Mouse (Mus musculus) neural tube, embryonic 13.5 days (tissue): Measurements from ENCODE around the gene Mapk14. TPM values are rescaled to one million over a fixed set of nuclear protein-coding genes. Genes with fewer than 3 reads are reported as not detected.

Experiments
- ATAC-seq: fragments of 200-750 bp; cut with Nextera tagmentation; 2 replicates; pipeline ENCODE4 v1.8.0; 2017; ENCODE audit warnings: low read depth, mild to moderate bottlenecking, moderate TSS enrichment, moderate library complexity
- H3K27ac ChIP-seq: fragments of 300-500 bp; sonication (generic); replicated peaks from 2 replicates; pipeline ENCODE4 v1.5.1; 2015; ENCODE audit warnings: moderate library complexity, mild to moderate bottlenecking, inconsistent platforms
- H3K27me3 ChIP-seq: fragments of 300-500 bp; sonication (generic); 2 replicates; pipeline ENCODE4 v1.6.1; 2015; ENCODE audit warnings: mild to moderate bottlenecking, inconsistent platforms
- H3K36me3 ChIP-seq: fragments of 300-500 bp; sonication (generic); 2 replicates; pipeline ENCODE4 v1.6.1; 2015; ENCODE audit warnings: mild to moderate bottlenecking, inconsistent platforms
- H3K4me1 ChIP-seq: fragments of 300-500 bp; sonication (generic); replicated peaks from 2 replicates; pipeline ENCODE4 v1.6.1; 2015; ENCODE audit warnings: inconsistent platforms
- H3K4me2 ChIP-seq: fragments of 300-500 bp; sonication (generic); 2 replicates; pipeline ENCODE4 v1.6.1; 2015; ENCODE audit warnings: inconsistent platforms, mild to moderate bottlenecking, moderate library complexity
- H3K4me3 ChIP-seq: fragments of 300-500 bp; sonication (generic); 2 replicates; pipeline ENCODE4 v1.5.1; 2015; ENCODE audit warnings: mild to moderate bottlenecking, inconsistent platforms
- H3K9ac ChIP-seq: fragments of 300-500 bp; sonication (generic); 2 replicates; pipeline ENCODE4 v1.6.1; 2015; ENCODE audit warnings: moderate library complexity, mild to moderate bottlenecking, inconsistent platforms
- H3K9me3 ChIP-seq: fragments of 300-500 bp; sonication (generic); 2 replicates; pipeline ENCODE4 v1.6.1; 2016; ENCODE audit warnings: inconsistent platforms
- WGBS: fragments of 180-500 bp; shearing (Covaris S2); methylation state at CpG from one replicate; pipeline ENCODE4 v1.1.7; 2015; 5-methylcytosine and 5-hydroxymethylcytosine counted together
- polyA plus RNA-seq: library from polyadenylated mRNA; unstranded; fragments of >200 nt; fragmentation: Nextera tagmentation; extraction: Ambion mirVana; gene quantifications from 2 replicates; pipeline ENCODE4 v1.2.1, GENCODE M21; 2015

The Mapk14 gene
- polyA plus RNA-seq, 1 experiment from 2014 or later, result 29.4 TPM

GRCm38 (mm10) chr17:28699789-28700188 lies 8.7 kb downstream of the Mapk14 start:
- peaks cover 36% of the 10 kb centered on the region for H3K4me1 ChIP-seq
- H3K9me3 ChIP-seq, result no peaks in the 10 kb centered on the region
- H3K4me2 ChIP-seq, result no peak overlapping the region
- WGBS, result 78% methylated on average over 7 of the region's 7 CpGs
- ATAC-seq, result no peak
- H3K27ac ChIP-seq, result no peak overlapping the region
- no peak overlapping the region for H3K4me3 ChIP-seq
- no peaks in the 10 kb centered on the region for H3K36me3 ChIP-seq
- no peaks in the 10 kb centered on the region for H3K27me3 ChIP-seq
- H3K9ac ChIP-seq, result no peak overlapping the region

DNA sequence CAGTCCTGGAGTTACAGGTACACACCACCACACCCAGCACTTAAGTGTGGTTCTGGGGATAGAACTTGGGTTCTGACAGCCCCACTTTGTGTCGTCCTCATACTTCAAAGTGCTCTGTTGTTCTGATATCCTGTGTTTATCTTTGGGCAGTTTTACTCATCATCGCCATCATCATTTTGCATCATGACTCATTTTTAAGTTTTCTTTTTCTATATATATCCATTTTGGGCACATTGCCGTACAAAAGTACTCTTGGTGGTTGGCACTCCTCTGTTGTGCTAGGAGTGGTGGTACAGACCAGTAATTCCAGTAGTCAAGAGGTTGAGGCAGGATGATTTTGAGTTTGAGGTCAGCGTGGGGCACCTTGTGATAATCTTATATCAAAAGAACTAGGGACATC lies 10.0 kb downstream of the Mapk14 start:
- no peaks in the 10 kb centered on the region for H3K9me3 ChIP-seq
- WGBS, result 93% methylated on average over 4 of the region's 4 CpGs

DNA sequence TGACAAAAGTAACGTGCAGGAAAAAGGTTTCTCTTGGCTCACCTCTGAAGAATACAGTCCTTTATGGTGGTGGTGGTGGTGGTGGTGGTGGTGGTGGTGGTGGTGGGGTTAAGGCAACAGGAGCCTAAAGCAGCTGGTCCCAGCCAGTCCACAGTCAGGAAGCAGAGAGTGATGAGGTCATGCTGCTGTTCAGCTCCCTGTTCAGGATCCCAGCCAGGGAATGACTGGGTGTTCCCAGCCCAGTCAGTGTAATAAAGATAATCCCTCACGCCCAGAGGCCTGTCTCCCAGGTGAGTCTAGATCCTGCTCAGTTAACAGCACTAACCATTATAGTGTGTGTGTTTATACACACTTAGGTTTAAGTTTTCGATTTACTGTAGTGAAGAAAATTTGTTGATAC lies 10.6 kb downstream of the Mapk14 start:
- Histone ChIP-seq H3K36me3 (no peaks in the 10 kb centered on the region), H3K4me2 (no peak overlapping the region), H3K4me3 (no peak overlapping the region), H3K9me3 (no peaks in the 10 kb centered on the region), H3K9ac (no peak overlapping the region), H3K4me1 (peaks cover 20% of the 10 kb centered on the region), H3K27ac (no peak overlapping the region), H3K27me3 (no peaks in the 10 kb centered on the region)
- no peak for ATAC-seq
- 92% methylated on average over 3 of the region's 3 CpGs for WGBS

More for the DNA sequence above, 10.0 kb downstream of the Mapk14 start:
- Histone ChIP-seq H3K9ac (no peak overlapping the region), H3K4me1 (peaks cover 24% of the 10 kb centered on the region), H3K27ac (no peak overlapping the region), H3K27me3 (no peaks in the 10 kb centered on the region), H3K4me3 (no peak overlapping the region), H3K36me3 (no peaks in the 10 kb centered on the region), H3K4me2 (no peak overlapping the region)
- ATAC-seq, result no peak

GRCm38 (mm10) chr17:28702646-28703045 lies 11.5 kb downstream of the Mapk14 start:
- Histone ChIP-seq H3K4me2 (no peak overlapping the region), H3K27me3 (no peaks in the 10 kb centered on the region), H3K4me3 (no peak overlapping the region), H3K9ac (no peak overlapping the region), H3K36me3 (no peaks in the 10 kb centered on the region), H3K9me3 (no peaks in the 10 kb centered on the region), H3K4me1 (peaks cover 13% of the 10 kb centered on the region), H3K27ac (no peak overlapping the region)
- no peak for ATAC-seq
- 83% methylated on average over 2 of the region's 2 CpGs for WGBS

DNA sequence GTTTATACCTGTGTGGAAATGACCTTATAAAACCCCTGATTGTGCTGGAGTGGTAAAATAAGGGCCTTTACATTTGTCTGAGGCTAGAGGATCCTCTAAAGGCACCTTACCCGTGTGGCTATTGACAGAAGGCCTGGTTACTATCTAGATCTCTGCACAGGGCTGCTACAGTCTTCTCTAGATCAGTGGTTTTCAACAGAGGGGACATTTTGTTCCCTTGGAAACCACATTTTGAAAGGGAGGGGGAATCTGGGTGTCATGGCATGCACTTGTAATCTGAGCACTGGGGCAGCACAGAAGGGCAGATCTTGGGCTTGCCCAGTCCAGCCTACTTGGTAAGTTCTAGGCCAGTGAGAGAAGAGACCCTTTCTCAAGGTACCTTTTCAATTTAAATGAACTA lies 15.6 kb downstream of the Mapk14 start:
- no peaks in the 10 kb centered on the region for H3K27me3 ChIP-seq
- no peak overlapping the region for H3K27ac ChIP-seq
- no peaks in the 10 kb centered on the region for H3K9me3 ChIP-seq
- no peak overlapping the region for H3K4me3 ChIP-seq
- no peaks in the 10 kb centered on the region for H3K36me3 ChIP-seq
- H3K4me2 ChIP-seq, result no peak overlapping the region
- no peak for ATAC-seq
- 52% methylated on average over 1 of the region's 1 CpGs for WGBS
- no peak overlapping the region for H3K9ac ChIP-seq
- H3K4me1 ChIP-seq, result peaks cover 16% of the 10 kb centered on the region

DNA sequence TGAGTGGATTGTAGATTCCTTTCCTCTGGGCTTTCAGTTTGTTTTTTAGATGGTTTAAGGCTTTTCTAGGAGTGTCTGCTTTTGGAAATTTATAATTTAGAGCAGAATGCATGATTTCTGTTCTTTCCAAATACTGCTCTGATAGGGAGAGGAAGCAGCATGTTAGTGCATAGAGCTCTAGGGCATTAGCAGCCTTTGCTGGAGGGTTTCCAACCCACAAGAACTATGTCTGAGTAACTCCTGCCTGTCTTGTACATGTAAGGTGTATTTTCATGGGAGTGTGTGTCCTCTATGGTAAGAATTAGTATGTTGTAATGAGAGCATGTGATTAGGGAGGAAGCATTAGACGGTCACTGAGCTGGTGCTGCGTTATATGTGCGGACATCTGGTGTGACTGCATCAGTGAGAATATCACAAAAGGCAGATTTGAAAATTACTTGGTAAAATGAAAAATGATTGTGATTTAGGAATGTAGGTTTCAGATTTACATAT lies 16.1 kb downstream of the Mapk14 start:
- no peaks in the 10 kb centered on the region for H3K36me3 ChIP-seq
- no peak overlapping the region for H3K4me3 ChIP-seq
- H3K9me3 ChIP-seq, result no peaks in the 10 kb centered on the region
- H3K4me1 ChIP-seq, result peaks cover 16% of the 10 kb centered on the region
- no peak overlapping the region for H3K27ac ChIP-seq
- H3K27me3 ChIP-seq, result no peaks in the 10 kb centered on the region
- no peak overlapping the region for H3K4me2 ChIP-seq
- WGBS, result 88% methylated on average over 3 of the region's 3 CpGs
- no peak for ATAC-seq
- no peak overlapping the region for H3K9ac ChIP-seq

DNA sequence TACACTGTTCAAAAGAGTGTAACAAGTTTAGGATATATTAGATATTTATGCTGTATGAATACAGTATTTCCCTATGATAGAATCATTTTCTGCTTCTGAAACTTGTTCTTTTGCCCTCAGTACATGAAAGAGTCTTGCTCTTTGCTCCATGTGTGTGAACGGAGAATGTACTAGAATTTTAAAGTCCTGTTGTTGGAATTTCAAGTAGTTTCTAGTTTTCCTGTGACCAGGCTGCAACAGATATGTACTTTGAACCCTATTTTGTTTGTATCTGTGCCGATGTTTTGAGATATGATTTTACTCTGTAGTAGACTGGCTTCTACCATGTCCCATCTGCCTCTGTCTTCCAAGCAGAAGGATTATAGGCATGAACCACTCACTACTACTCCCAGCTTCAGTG lies 16.7 kb downstream of the Mapk14 start:
- Histone ChIP-seq H3K4me3 (no peak overlapping the region), H3K36me3 (no peaks in the 10 kb centered on the region), H3K27ac (no peak overlapping the region), H3K4me2 (no peak overlapping the region), H3K27me3 (no peaks in the 10 kb centered on the region), H3K9me3 (no peaks in the 10 kb centered on the region), H3K9ac (no peak overlapping the region), H3K4me1 (peaks cover 16% of the 10 kb centered on the region)
- ATAC-seq, result no peak
- 93% methylated on average over 2 of the region's 2 CpGs for WGBS

DNA sequence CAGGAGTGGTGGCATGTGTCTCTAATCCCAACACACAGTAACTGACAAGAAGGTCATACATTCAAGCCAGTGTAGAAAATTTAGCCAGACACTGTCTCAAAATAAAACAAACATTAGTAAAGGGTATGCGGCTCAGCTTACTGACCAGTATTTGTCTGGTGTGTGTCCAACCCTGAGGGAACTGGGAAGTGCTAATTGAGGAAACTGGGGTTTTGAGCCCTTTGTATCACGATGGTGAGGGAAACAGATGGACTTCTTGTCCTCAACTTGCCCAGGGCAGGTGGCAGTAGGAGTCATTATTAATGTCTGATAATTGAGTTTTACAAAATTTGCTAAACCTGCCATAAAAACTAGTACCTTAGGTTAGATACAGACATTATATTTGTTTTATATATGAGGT lies 17.9 kb downstream of the Mapk14 start:
- WGBS, result 51% methylated on average over 2 of the region's 2 CpGs
- Histone ChIP-seq H3K4me2 (no peak overlapping the region), H3K9ac (no peak overlapping the region), H3K4me3 (no peak overlapping the region), H3K9me3 (no peaks in the 10 kb centered on the region), H3K27ac (no peak overlapping the region), H3K4me1 (peaks cover 16% of the 10 kb centered on the region), H3K36me3 (peaks cover 6% of the 10 kb centered on the region), H3K27me3 (no peaks in the 10 kb centered on the region)
- no peak for ATAC-seq

DNA sequence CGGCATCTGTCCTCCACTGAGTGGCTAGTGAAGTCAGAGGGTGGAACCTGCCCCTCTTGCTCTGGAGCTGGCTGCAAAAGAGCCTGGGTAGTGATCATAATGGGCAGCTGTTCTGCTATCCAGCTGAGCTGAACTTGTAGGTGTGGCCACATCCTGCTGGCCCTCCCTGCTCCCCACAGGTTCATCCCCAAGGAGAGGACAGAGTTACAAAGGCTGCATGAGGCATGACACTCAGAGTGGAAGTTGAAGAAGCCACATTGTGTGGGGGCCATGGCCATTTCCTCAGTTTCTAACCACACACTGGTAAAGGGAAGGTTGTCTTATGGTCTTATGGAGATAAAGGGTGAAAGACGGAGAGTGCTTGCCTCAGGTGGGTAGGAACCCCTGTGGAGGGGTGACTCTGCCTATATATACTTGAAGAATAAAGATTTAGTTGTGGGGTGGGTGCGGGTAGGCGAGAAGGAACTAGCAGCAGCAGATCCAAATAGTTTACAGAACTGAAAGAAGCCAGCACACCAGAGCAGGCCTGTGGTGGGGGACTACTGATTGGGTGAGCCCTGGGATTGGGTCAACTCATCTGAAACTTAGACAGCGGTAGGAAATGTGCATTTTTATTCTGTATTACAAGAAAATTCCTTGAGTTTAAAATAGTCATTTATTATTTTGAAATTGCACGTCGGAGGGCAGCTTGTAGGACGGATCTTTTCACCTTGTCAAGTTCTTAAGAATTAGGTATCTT lies 18.6 kb downstream of the Mapk14 start:
- Histone ChIP-seq H3K36me3 (peaks cover 13% of the 10 kb centered on the region), H3K9ac (no peak overlapping the region), H3K4me3 (no peak overlapping the region), H3K4me2 (no peak overlapping the region), H3K9me3 (no peaks in the 10 kb centered on the region), H3K4me1 (peaks cover 16% of the 10 kb centered on the region), H3K27me3 (no peaks in the 10 kb centered on the region), H3K27ac (no peak overlapping the region)
- 85% methylated on average over 8 of the region's 8 CpGs for WGBS
- ATAC-seq, result no peak

DNA sequence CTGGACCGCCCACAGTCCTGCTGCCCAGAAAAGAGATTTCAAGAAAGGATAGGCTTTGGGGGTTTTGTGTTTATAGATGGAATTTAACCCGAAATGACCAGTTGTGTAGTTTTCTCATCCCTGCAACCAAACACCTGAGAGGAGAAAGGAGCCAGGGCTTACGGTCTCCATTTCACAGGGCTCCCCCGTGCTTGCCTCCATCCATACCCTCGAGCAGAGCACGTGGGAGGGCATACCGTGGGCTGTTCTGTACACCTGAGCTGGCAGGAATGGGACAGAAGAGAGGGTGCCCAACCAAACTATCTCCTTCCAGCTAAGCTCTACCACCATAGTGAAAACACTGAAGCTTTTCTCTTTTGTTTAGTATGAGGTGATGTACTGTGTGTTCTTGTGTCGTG lies 19.2 kb downstream of the Mapk14 start:
- H3K36me3 ChIP-seq, result peaks cover 19% of the 10 kb centered on the region
- no peak for ATAC-seq
- H3K9me3 ChIP-seq, result no peaks in the 10 kb centered on the region
- no peak overlapping the region for H3K4me3 ChIP-seq
- no peak overlapping the region for H3K4me2 ChIP-seq
- H3K27ac ChIP-seq, result no peak overlapping the region
- H3K9ac ChIP-seq, result no peak overlapping the region
- H3K4me1 ChIP-seq, result peaks cover 16% of the 10 kb centered on the region
- WGBS, result 95% methylated on average over 8 of the region's 8 CpGs
- no peaks in the 10 kb centered on the region for H3K27me3 ChIP-seq

DNA sequence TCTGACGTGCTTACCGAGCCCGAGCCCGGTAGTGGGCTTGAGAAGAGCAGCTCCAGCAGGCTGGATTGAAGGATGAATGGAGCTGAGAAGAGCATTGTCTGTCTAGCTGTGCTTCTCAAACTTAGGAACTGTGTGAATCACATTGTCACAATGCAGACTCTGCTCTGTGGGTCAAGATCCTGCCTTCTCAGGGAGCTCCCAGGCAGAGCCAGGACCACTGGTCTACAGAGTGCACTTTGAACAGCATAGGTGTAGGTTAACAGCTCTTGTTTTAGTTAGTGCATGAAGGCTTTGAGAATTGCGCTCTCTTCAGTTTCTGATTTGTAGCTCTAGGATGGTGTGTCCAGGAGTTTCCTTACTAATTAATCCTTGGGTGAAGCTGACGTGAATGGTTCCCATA lies 20.1 kb downstream of the Mapk14 start:
- Histone ChIP-seq H3K4me1 (peaks cover 16% of the 10 kb centered on the region), H3K4me3 (no peak overlapping the region), H3K27me3 (no peaks in the 10 kb centered on the region), H3K9me3 (no peaks in the 10 kb centered on the region), H3K4me2 (no peak overlapping the region), H3K9ac (no peak overlapping the region), H3K27ac (no peak overlapping the region), H3K36me3 (peaks cover 28% of the 10 kb centered on the region)
- WGBS, result 90% methylated on average over 6 of the region's 6 CpGs
- no peak for ATAC-seq

DNA sequence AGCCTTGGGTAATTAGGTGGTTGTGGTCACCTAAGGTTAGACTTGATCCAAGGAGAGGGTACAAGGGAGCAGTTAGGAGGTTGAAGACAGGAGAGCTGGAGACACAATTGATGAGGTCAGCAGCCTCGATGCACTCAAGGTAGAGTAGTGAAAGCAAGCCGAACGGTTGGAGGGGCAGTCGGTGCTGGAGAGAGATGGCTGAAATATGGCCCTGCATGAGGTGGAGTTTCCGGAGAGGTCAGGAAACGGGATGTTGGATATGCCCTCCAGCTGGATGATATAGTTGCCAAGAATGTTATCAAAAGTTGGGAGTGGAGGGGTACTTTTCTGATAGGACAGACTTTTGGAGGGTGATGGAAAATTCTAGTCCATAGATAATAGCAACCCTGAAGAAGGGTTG lies 21.2 kb downstream of the Mapk14 start:
- Histone ChIP-seq H3K27ac (no peak overlapping the region), H3K9me3 (no peaks in the 10 kb centered on the region), H3K27me3 (no peaks in the 10 kb centered on the region), H3K4me3 (no peak overlapping the region), H3K4me1 (peaks cover 12% of the 10 kb centered on the region), H3K4me2 (no peak overlapping the region), H3K9ac (no peak overlapping the region), H3K36me3 (peaks cover 38% of the 10 kb centered on the region)
- WGBS, result 80% methylated on average over 6 of the region's 6 CpGs
- no peak for ATAC-seq

GRCm38 (mm10) chr17:28714006-28714405 lies 22.9 kb downstream of the Mapk14 start:
- no peak for ATAC-seq
- no peak overlapping the region for H3K4me2 ChIP-seq
- H3K27me3 ChIP-seq, result no peaks in the 10 kb centered on the region
- H3K9ac ChIP-seq, result no peak overlapping the region
- H3K4me1 ChIP-seq, result peaks cover 8% of the 10 kb centered on the region
- H3K36me3 ChIP-seq, result peaks cover 49% of the 10 kb centered on the region
- H3K27ac ChIP-seq, result no peak overlapping the region
- 97% methylated on average over 3 of the region's 3 CpGs for WGBS
- H3K4me3 ChIP-seq, result no peak overlapping the region
- H3K9me3 ChIP-seq, result no peaks in the 10 kb centered on the region
